In genomic region chr14:104389297-104390071, GRCm38 (mm10) we compare ENCODE assay signal across 24 mouse cellular contexts.
DNase-seq lines count a peak whose midpoint lies in the region; ATAC-seq and TF ChIP-seq lines count a peak whose summit lies in the region.
"Had no signal": no experiment of that assay in that cellular context is flagged by ENCODE, and none has a peak within 500 bp of the region (broad histone marks: within the 10 kb centered on the region; RNA-seq: fewer than 3 reads in every experiment).

No protein-coding gene starts in this region.

- no peak overlapping the region for H3K9ac ChIP-seq in forebrain, embryonic 14.5 days (ENCODE audit: low read length)
- H3K9ac ChIP-seq in forebrain, postnatal 0 days: no peak overlapping the region
- no peak overlapping the region for H3K9ac ChIP-seq in midbrain, embryonic 11.5 days (ENCODE audit: low read length)
- no peak overlapping the region for H3K9ac ChIP-seq in midbrain, embryonic 13.5 days (replicated peaks)
- H3K9ac ChIP-seq: embryonic facial prominence, embryonic 15.5 days had no signal

- no peaks in the 10 kb centered on the region for H3K9me3 ChIP-seq in forebrain, embryonic 14.5 days (replicated peaks; ENCODE audit: control insufficient read depth, low read length)
- H3K9me3 ChIP-seq in forebrain, postnatal 0 days (ENCODE audit: low read length): no peaks in the 10 kb centered on the region
- H3K9me3 ChIP-seq in midbrain, embryonic 11.5 days (ENCODE audit: control insufficient read depth, low read length): no peaks in the 10 kb centered on the region
- no peaks in the 10 kb centered on the region for H3K9me3 ChIP-seq in midbrain, embryonic 10.5 days (replicated peaks)
- no peaks in the 10 kb centered on the region for H3K9me3 ChIP-seq in midbrain, embryonic 13.5 days
- H3K9me3 ChIP-seq: embryonic facial prominence, embryonic 15.5 days; heart, embryonic 10.5 days had no signal

- TF ChIP-seq POLR2A in brain, embryonic 14.5 days (IDR thresholded peaks at IDR 0.05; ENCODE audit: borderline replicate concordance, extremely low read depth, insufficient read depth, insufficient read length, poor library complexity, severe bottlenecking): no peak

- no peak for TF ChIP-seq CTCF in forebrain, postnatal 0 days (IDR thresholded peaks at IDR 0.05; ENCODE audit: low read depth)
- TF ChIP-seq CTCF in brain, embryonic 14.5 days (IDR thresholded peaks at IDR 0.05; ENCODE audit: borderline replicate concordance, extremely low read depth, insufficient read depth, insufficient read length): no peak

- H3K27ac ChIP-seq in forebrain, embryonic 14.5 days (ENCODE audit: low read depth, low read length): no peak overlapping the region
- H3K27ac ChIP-seq in forebrain, postnatal 0 days (ENCODE audit: low read depth, low read length): no peak overlapping the region
- no peak overlapping the region for H3K27ac ChIP-seq in midbrain, embryonic 11.5 days (ENCODE audit: low read depth, low read length)
- no peak overlapping the region for H3K27ac ChIP-seq in midbrain, embryonic 10.5 days (replicated peaks)
- H3K27ac ChIP-seq in midbrain, embryonic 13.5 days: no peak overlapping the region; the same call in 1 of the 2 replicates
- H3K27ac ChIP-seq: embryonic facial prominence, embryonic 15.5 days; forebrain, embryonic 10.5 days; heart, embryonic 10.5 days had no signal

- no peaks in the 10 kb centered on the region for H3K4me1 ChIP-seq in forebrain, embryonic 14.5 days (ENCODE audit: control insufficient read depth, insufficient read depth, low read length)
- no peaks in the 10 kb centered on the region for H3K4me1 ChIP-seq in forebrain, postnatal 0 days (ENCODE audit: insufficient read depth)
- H3K4me1 ChIP-seq in midbrain, embryonic 11.5 days (ENCODE audit: control insufficient read depth, insufficient read depth, low read length): no peaks in the 10 kb centered on the region
- peaks cover 5% of the 10 kb centered on the region; the same call in 1 of the 2 replicates for H3K4me1 ChIP-seq in midbrain, embryonic 10.5 days
- peaks cover 13% of the 10 kb centered on the region; the same call in 1 of the 2 replicates for H3K4me1 ChIP-seq in midbrain, embryonic 13.5 days (replicated peaks)
- H3K4me1 ChIP-seq: embryonic facial prominence, embryonic 15.5 days; forebrain, embryonic 10.5 days; heart, embryonic 10.5 days had no signal

- no peak overlapping the region for H3K4me3 ChIP-seq in forebrain, embryonic 14.5 days (ENCODE audit: low read depth, low read length)
- H3K4me3 ChIP-seq in forebrain, postnatal 0 days (ENCODE audit: low read depth, low read length): no peak overlapping the region
- no peak overlapping the region for H3K4me3 ChIP-seq in midbrain, embryonic 11.5 days (ENCODE audit: low read depth, low read length)
- H3K4me3 ChIP-seq in midbrain, embryonic 10.5 days: no peak overlapping the region
- H3K4me3 ChIP-seq in midbrain, embryonic 13.5 days (replicated peaks): no peak overlapping the region
- H3K4me3 ChIP-seq: embryonic facial prominence, embryonic 15.5 days; erythroblast, embryonic 14.5 days; forebrain, embryonic 10.5 days; heart, embryonic 10.5 days had no signal

- no peak for ATAC-seq in forebrain, embryonic 14.5 days
- no peak for ATAC-seq in forebrain, postnatal 0 days
- peak; percentile 44; the same call in 1 of the 2 replicates for ATAC-seq in midbrain, embryonic 11.5 days (ENCODE audit: low FRiP score)
- ATAC-seq in midbrain, embryonic 13.5 days: peak; percentile 74; the same call in 1 of the 2 replicates
- ATAC-seq: intestine, postnatal 0 days; Patski had no signal

- no peaks in the 10 kb centered on the region for H3K27me3 ChIP-seq in forebrain, embryonic 14.5 days (replicated peaks; ENCODE audit: control insufficient read depth, insufficient read depth, low read length)
- H3K27me3 ChIP-seq in forebrain, postnatal 0 days (ENCODE audit: insufficient read depth, low read length): no peaks in the 10 kb centered on the region
- no peaks in the 10 kb centered on the region for H3K27me3 ChIP-seq in midbrain, embryonic 11.5 days (ENCODE audit: control insufficient read depth, insufficient read depth, low read length)
- no peaks in the 10 kb centered on the region for H3K27me3 ChIP-seq in midbrain, embryonic 10.5 days (ENCODE audit: low read depth, poor library complexity, severe bottlenecking)
- no peaks in the 10 kb centered on the region for H3K27me3 ChIP-seq in midbrain, embryonic 13.5 days
- H3K27me3 ChIP-seq: CH12.LX; embryonic facial prominence, embryonic 15.5 days had no signal

- no peak overlapping the region for H3K4me2 ChIP-seq in forebrain, embryonic 14.5 days (ENCODE audit: low read length)
- H3K4me2 ChIP-seq in forebrain, postnatal 0 days (ENCODE audit: low read depth): no peak overlapping the region
- no peak overlapping the region for H3K4me2 ChIP-seq in midbrain, embryonic 11.5 days
- H3K4me2 ChIP-seq in midbrain, embryonic 13.5 days (replicated peaks): no peak overlapping the region
- H3K4me2 ChIP-seq: embryonic facial prominence, embryonic 15.5 days had no signal

- no peaks in the 10 kb centered on the region for H3K36me3 ChIP-seq in forebrain, embryonic 14.5 days (ENCODE audit: control insufficient read depth, insufficient read depth, low read length)
- no peaks in the 10 kb centered on the region for H3K36me3 ChIP-seq in forebrain, postnatal 0 days (ENCODE audit: insufficient read depth)
- no peaks in the 10 kb centered on the region for H3K36me3 ChIP-seq in midbrain, embryonic 11.5 days (ENCODE audit: control insufficient read depth, insufficient read depth, low read length)
- no peaks in the 10 kb centered on the region for H3K36me3 ChIP-seq in midbrain, embryonic 10.5 days
- H3K36me3 ChIP-seq in midbrain, embryonic 13.5 days: no peaks in the 10 kb centered on the region
- H3K36me3 ChIP-seq: embryonic facial prominence, embryonic 15.5 days; forebrain, embryonic 10.5 days; heart, embryonic 10.5 days had no signal

- peak; percentile 28 for DNase-seq in forebrain, embryonic 14.5 days (ENCODE audit: low spot score)
- no peak for DNase-seq in forebrain, postnatal 0 days
- peak; percentile 21 for DNase-seq in midbrain, embryonic 11.5 days (ENCODE audit: low spot score, missing footprints)
- no peak for DNase-seq in midbrain, embryonic 10.5 days (ENCODE audit: low spot score)
- DNase-seq in brain, embryonic 14.5 days (ENCODE audit: low read depth): peak; percentile 38
- no peak for DNase-seq in left cerebral cortex, adult 9 months (ENCODE audit: low spot score in 2 of 2)
- no peak for DNase-seq in layer of hippocampus, adult 9-10 months (ENCODE audit: low spot score)
- DNase-seq: adrenal gland, adult 2 months; adrenal gland, postnatal 25 days; cerebellum, adult 2 months; cerebellum, postnatal 10 days; embryo, embryonic 11 days; gastrocnemius, postnatal 10 days; heart, adult 18-20 months; heart, postnatal 10 days; heart, postnatal 4 days had no signal

- WGBS in forebrain, embryonic 14.5 days: 69% methylated on average over 8 of the region's 8 CpGs
- 63% methylated on average over 8 of the region's 8 CpGs for WGBS in forebrain, postnatal 0 days
- 75% methylated on average over 8 of the region's 8 CpGs for WGBS in midbrain, embryonic 11.5 days
- 84% methylated on average over 8 of the region's 8 CpGs for WGBS in midbrain, embryonic 10.5 days
- 52% methylated on average over 8 of the region's 8 CpGs for WGBS in midbrain, embryonic 13.5 days

Comparison
In these comparisons a context has a peak if more than half of its experiments do, and no peak if none do; other contexts are left out.
1. DNase-seq: peak in forebrain, embryonic 14.5 days (single experiment), midbrain, embryonic 11.5 days (single experiment) and brain, embryonic 14.5 days (single experiment); none in forebrain, postnatal 0 days (single experiment), midbrain, embryonic 10.5 days (single experiment), left cerebral cortex, adult 9 months (0 of 2) and layer of hippocampus, adult 9-10 months (single experiment).
2. ATAC-seq: peak in midbrain, embryonic 11.5 days (single experiment) and midbrain, embryonic 13.5 days (single experiment); none in forebrain, embryonic 14.5 days (single experiment) and forebrain, postnatal 0 days (single experiment).